Mouse (Mus musculus): ENCODE data around the gene 1190007I07Rik. TPM values are rescaled to one million over a fixed set of nuclear protein-coding genes. Genes with fewer than 3 reads are reported as not detected.

1190007I07Rik gene
- 10 to 100 TPM; 18.0 to 23.8 TPM for total RNA-seq (2021)

GRCm38 (mm10) chr10:82622671-82623552 lies at the start of gene 1190007I07Rik:
Gene 1190007I07Rik, minus strand, starts transcription at chr10:82623228.
- DNase-seq: peak; percentile 81 to 82

- no peak for DNase-seq
Observed at GRCm38 (mm10) chr10:82670205-82670604, 47.2 kb upstream of the 1190007I07Rik start.

DNA sequence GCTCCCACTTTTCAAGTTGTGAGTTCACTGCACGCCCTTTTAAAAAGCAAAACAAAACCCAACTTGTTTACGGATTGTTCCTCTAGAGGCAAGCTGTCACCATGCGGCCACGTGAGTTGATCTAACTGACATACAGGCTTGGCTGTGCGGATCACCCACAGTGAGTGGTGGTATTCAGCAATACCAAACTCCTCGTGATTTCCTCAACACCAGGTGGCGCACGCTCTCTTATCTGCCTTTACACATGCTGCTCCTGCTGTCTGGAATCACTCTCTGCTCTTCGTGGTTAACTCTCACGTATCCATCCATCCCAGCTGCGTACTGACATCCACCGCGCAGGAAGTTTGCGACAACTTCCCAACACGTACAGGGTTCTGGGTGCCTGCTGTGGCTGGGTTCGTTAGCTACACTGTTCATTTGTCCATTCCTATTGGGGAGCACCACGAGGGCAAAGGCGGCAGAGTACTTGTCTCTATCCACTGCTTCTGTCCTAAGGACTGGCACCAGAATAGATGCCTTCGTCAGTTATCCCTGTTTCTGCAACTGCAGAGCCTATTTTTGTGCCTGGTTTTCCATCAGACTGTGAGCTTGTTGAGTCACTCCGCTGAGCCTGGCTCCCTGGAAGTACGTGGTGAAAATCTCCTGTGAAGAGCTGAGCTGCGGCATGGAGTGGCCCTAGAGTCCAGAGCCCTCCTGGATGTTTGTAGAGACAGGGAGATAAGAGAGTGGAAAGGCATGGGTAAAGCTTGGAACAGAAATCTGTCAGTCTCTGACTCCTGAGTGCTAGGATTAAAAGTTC lies 43.6 kb upstream of the 1190007I07Rik start:
- DNase-seq: peak; percentile 81 to 83

DNA sequence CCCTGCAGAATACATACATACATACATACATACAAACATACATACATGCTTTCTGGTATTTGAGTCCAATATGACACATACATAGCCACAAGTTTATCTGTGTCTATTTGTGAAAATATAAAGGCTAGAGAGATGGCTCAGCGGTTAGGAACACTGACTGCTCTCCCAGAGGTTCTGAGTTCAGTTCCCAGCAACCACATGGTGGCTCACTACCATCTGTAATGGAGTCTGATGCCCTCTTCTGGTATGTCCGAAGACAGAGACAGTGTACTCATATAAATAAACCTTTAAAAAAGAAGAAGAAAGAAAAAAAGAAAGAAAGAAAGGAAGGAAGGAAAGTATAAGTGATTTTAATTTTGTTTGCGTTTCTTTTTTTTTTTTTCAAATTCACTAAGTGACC lies 42.9 kb upstream of the 1190007I07Rik start:
- no peak for DNase-seq

DNA sequence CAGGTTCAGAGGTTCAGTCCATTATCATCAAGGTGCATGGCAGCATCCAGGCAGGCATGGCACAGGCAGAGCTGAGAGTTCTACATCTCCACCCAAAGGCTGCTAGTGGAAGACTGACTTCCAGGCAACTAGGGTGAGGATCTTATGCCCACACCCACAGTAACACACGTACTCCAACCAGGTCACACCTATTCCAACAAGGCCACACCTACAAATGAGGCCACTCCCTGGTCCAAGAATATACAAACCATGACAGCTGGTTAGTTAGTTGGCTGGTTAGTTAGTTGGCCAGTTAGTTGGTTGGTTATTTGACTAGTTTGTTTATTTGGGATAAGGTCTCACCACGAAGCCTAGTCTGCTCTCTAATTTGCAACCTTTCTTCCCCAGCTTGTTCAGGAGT lies 40.3 kb upstream of the 1190007I07Rik start:
- no peak for DNase-seq

GRCm38 (mm10) chr10:82662267-82662990 lies 39.4 kb upstream of the 1190007I07Rik start:
- DNase-seq: peak; percentile 75 to 79

DNA sequence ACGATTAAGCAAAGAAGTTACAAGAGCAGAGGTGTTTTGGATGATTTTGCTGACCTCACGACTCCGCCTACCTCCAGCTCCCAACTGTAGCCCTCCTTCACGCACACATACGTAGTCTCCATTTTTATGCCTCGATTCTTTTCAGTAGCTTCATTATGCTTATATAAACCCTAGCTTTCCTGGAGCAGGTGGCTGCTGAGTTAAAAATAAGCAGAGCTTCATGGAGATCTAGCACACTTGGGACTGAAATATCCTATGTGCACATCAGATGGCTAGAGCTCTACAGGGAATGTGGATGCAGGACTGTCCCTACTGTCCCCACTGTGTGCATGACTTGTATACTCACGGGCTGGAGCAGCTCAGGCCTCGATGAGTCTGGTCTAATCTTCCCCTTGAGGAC lies 38.8 kb upstream of the 1190007I07Rik start:
- DNase-seq: peak in 1 of 2 experiments; percentile 26

GRCm38 (mm10) chr10:82654581-82654980 lies 31.6 kb upstream of the 1190007I07Rik start:
- DNase-seq: no peak

GRCm38 (mm10) chr10:82652625-82653024 lies 29.6 kb upstream of the 1190007I07Rik start:
- DNase-seq: no peak

- DNase-seq: no peak
Observed at GRCm38 (mm10) chr10:82651221-82651620, 28.2 kb upstream of the 1190007I07Rik start.

GRCm38 (mm10) chr10:82647205-82647811 lies 24.3 kb upstream of the 1190007I07Rik start:
- no peak for DNase-seq

DNA sequence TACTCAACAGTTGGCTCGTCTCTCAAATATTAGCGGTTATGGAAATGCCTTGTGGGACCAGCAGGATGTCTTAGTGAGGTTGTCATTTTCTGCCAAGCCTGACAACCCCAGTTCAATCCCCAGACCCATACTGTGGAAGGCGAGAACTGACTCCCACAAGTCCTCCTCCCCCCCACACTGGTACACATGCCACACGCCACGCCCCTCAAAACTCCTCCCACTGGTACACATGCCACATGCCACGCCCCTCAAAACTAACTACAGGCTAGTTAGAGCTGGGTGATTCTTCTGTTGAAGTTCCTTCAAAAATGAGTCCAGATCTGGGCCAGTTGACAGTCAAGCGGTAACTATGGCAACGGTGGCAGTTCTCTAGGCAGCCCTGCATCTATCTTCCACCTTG lies 23.1 kb upstream of the 1190007I07Rik start:
- DNase-seq: no peak

GRCm38 (mm10) chr10:82641481-82641880 lies 18.5 kb upstream of the 1190007I07Rik start:
- DNase-seq: no peak

GRCm38 (mm10) chr10:82639032-82639698 lies 16.1 kb upstream of the 1190007I07Rik start:
- DNase-seq: no peak

DNA sequence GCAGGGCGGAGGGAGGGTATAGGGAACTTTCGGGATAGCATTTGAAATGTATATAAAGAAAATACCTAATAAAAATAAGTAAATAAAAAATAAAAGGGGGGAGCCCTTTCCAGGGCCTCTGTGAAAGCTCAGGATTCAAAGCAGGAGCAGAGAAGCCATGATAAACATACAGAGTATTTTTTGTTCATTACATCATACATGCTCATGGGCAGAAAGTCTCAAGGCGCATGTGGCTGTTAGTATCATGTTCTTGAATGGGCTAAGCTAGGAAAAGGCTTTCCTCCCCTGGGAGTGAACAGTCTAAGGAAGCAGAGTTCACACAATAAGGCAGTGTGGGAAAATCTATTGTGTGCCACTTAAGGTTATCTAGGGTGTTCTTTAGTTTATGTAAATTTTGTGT lies 13.3 kb upstream of the 1190007I07Rik start:
- DNase-seq: no peak

- no peak for DNase-seq
Observed at GRCm38 (mm10) chr10:82634348-82634747, 11.3 kb upstream of the 1190007I07Rik start.

DNA sequence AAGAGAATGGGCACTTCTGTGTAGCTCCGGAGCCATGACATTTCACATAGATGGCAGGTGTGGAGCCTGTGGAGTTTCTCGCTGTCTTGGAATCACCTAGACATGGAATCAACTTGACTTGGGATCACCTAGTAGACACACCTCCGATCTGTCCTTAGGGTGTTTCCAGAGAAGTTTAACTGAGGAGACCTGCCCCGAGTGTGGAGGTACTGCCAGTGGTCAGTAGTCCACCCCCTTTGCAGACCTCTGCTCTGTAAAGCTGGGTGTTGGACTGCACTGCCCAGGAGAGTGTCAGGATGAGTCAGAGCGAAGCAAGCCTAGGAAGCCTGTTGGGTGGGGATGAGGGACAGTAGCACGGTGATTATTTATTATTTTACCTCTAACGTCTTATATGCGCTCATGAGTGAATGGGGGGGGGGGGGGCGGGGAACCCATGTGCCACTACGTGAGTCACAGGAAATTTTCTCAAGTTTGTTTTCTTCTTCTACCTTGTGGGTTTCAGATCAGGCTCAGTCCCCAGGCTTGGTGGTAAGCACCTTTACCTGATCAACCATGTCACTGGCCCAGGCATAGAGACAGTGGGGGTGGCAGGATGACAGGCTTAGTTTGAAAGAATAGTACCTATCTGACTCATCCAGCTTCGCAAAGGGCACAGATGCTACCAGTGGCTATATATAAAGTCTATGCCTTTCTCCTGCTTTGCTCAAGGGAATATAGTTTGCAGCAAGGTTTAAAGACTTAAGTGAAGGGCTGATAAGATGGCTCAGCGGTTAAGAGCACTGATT lies 9.7 kb upstream of the 1190007I07Rik start:
- DNase-seq: no peak

DNA sequence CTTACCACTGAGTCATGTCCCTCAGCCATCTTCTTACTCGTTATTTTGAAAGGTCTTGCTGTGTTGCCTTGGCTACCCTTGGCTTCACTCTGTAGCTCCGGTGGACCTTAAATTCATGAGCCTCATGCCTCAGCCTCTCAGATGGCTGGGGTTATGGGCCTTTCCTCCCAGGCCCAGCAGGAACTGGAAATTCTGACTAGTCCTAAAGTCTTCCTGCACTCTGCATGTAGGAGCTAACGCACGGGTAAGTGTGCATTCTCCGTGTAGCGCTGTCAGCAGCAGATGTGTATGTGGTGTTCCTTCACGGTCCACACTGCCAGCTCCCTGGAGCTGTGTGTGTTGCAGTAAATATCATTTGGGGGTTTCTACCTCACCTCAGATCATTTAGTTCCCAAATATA lies 8.1 kb upstream of the 1190007I07Rik start:
- DNase-seq: no peak

DNA sequence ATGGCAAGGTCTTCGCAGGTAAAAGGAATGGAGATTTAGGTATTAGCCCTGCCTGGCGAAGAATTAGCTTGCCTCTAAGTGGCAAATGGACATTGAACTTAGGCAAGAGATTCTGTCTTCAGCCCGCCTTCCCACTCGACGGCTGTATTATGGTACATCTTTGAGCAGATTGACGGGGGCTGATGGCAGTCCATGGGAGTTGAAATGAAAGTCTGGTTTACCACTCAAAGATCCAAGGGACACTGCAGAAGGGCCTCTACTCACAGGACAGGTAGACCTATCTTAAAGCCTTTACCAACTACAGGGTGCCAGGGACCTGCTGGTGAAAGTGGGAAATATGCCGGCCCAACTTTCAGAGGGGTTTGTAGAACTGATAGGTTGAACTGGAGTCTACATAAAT lies 7.5 kb upstream of the 1190007I07Rik start:
- no peak for DNase-seq

GRCm38 (mm10) chr10:82629586-82630255 lies 6.7 kb upstream of the 1190007I07Rik start, which contains the start of gene Tdg:
Gene Tdg, plus strand, starts transcription at chr10:82629828.
- DNase-seq: peak; percentile 85 to 90
